19 mouse cellular contexts compared by ENCODE assay signal in genomic region chr5:21479746-21480145, GRCm38 (mm10). TPM values are rescaled to one million over a fixed set of nuclear protein-coding genes. Genes with fewer than 3 reads are reported as not detected.
"Had no signal": no experiment of that assay in that cellular context is flagged by ENCODE, and none has a peak within 500 bp of the region (broad histone marks: within the 10 kb centered on the region; RNA-seq: fewer than 3 reads in every experiment).

No protein-coding gene starts in this region.

- H3K4me3 ChIP-seq: limb, embryonic 13.5 days; liver, embryonic 15.5 days; midbrain, embryonic 15.5 days; neural tube, embryonic 13.5 days; stomach, embryonic 15.5 days had no signal

- H3K9ac ChIP-seq: limb, embryonic 13.5 days; liver, embryonic 15.5 days; midbrain, embryonic 15.5 days; neural tube, embryonic 13.5 days; stomach, embryonic 15.5 days had no signal

- DNase-seq: kidney, adult 11 months; kidney, adult 9 months; kidney, postnatal 36 days; left cerebral cortex, postnatal 4 days; lung, adult 2 months; lung, postnatal 36 days; retina, postnatal 1 day; right cerebral cortex, postnatal 4 days; spleen, adult 18-20 months had no signal

- H3K27ac ChIP-seq: kidney, postnatal 0 days; limb, embryonic 13.5 days; liver, embryonic 15.5 days; midbrain, embryonic 15.5 days; neural tube, embryonic 13.5 days; stomach, embryonic 15.5 days had no signal

- H3K9me3 ChIP-seq: limb, embryonic 13.5 days; liver, embryonic 15.5 days; midbrain, embryonic 15.5 days; neural tube, embryonic 13.5 days; stomach, embryonic 15.5 days had no signal

- H3K27me3 ChIP-seq: limb, embryonic 13.5 days; liver, embryonic 15.5 days; midbrain, embryonic 15.5 days; neural tube, embryonic 13.5 days; stomach, embryonic 15.5 days had no signal

- H3K4me1 ChIP-seq: liver, embryonic 15.5 days; midbrain, embryonic 15.5 days; stomach, embryonic 15.5 days had no signal

- ATAC-seq: lung, postnatal 0 days; midbrain, embryonic 15.5 days had no signal

- H3K36me3 ChIP-seq: midbrain, embryonic 15.5 days; neural tube, embryonic 13.5 days; stomach, embryonic 15.5 days had no signal

- H3K4me2 ChIP-seq: limb, embryonic 13.5 days; liver, embryonic 15.5 days; midbrain, embryonic 15.5 days; neural tube, embryonic 13.5 days; stomach, embryonic 15.5 days had no signal

RNA-seq across cellular contexts. Expression of gene Ccdc146, which starts 55.3 kb away (rescaled TPM):
- total RNA-seq: left cerebral cortex, adult 18-20 months; liver, adult 2 months; megakaryocyte-erythroid progenitor cell, adult 5-6 weeks had no signal
- polyA plus RNA-seq: limb, embryonic 13.5 days; liver, adult 2 months; liver, embryonic 15.5 days had no signal
